Mouse (Mus musculus): ENCODE results near the gene Naip1.
A peak's percentile ranks its signal among the peaks of the same experiment; 100 is the strongest.
"Not testable (repeated sequence)": the region's sequence is repeated elsewhere in the genome, so short reads cannot be mapped to it uniquely, and the experiment has no call there.

The Naip1 gene

DNA sequence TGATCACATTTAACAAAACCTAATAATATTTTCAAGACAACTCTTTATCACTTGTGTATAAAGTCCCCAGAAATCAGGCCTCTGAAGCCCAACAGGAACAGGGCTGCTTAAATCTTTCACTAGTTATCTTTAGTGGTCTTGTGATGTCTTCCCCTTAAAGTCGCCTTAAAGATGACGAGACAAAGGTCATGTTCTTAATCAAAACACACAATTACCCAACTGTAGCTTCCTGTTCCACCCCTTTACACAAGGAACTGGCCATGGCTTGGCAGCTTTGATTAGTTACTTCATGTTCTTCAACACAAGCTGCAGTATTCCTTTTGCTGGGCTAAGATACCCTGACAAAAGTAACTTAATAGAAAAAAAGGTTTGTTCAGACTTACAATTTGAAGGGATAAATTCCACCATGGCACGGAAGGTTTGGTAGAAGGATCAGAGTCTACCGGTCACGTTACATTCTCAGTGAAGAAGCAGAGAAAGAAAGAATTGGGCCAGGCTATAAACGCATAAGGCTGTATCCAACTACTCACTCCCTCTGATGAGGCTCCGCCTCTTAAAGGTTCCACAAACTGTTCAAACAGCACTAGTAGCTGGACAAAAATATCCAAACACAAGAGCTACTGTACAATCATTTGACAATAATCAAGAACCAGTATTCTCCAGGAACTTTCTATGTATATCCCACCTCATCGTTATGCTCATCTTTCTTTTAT lies at the start of gene Naip1:
Gene Naip1 (minus strand): TSS at position 455 of the 713 bp plus-strand sequence.
- DNase-seq (ENCODE audit: low spot score in 2 of 2), result not testable (repeated sequence)

GRCm38 (mm10) chr13:100499625-100500024 lies 47.0 kb upstream of the Naip1 start:
- not testable (repeated sequence) for DNase-seq (ENCODE audit: low spot score in 2 of 2)

DNA sequence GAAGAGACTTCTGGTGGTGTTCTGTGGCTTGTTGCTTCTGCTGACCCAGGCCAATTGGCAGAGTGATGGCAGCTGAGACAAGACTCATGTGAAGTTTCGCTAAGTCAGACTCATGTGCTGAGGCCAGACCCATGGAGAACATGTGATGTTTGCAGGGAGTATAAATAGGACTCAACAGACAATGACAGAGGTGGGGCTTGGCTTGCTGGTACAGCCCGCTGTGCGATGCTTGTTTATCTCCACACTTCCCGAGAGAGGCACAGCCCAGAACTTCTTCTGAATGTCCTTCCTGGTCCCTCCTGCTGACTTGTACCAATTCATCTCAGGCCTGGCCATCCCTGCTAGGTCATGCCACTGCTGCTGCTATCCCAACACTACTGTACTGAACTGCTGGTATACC lies 42.7 kb upstream of the Naip1 start:
- DNase-seq (ENCODE audit: low spot score in 2 of 2), result no peak

DNA sequence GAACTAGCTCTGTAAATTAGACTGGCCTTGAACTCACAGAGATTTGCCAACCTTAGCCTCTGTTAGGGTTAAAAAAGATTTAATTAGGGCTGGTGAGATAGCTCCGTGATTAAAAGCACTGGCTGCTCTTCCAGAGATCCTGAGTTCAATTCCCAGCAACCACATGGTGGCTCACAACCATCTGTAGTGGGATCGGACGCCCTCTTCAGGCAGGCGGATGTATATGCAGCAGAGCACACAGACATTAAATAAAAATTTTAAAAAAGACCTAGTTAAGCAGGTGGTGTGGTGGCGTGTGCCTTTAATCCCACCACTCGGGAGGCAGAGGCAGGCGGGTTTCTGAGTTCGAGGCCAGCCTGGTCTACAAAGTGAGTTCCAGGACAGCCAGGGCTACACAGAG lies 41.7 kb upstream of the Naip1 start:
- DNase-seq (ENCODE audit: low spot score in 2 of 2), result not testable (repeated sequence)

- no peak for DNase-seq (ENCODE audit: low spot score in 2 of 2)
Measured at GRCm38 (mm10) chr13:100493313-100493712, 40.6 kb upstream of the Naip1 start.

DNA sequence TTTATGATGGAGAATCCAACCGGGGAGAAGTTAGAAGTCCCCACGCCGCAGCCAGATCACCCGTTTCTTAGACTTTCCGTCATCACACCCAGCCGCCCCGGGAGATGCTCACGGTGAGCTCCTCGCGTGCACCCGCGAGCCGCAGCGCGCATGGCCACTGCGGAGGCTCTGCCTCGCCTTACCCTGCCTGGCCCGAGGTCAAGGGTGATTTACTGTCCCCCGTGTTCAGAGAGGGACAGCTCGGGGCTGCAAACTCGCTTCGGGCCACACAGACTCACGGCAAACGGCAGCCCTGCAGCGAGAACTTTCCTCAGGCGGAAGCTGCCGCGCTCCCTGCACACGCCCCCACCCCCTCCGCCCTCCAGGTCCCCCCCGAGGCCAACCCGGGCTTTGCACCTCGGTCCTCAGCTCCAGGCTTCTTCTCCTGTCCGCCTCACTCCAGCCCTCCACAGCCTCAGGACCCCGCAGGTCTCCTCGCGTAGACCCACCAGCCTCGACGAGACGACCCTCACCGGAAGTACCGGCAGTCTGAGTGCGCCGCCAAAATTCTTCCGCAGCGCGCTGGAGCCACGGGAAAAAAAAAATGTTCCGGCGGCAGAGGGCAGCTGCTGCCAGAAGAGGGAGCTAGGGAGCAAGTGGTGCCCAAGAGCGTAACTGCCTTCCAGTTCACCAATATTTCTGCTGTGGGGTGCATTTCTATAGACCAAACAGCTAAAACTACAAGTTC lies 39.6 kb upstream of the Naip1 start, which contains the start of gene Gtf2h2:
Gene Gtf2h2 (minus strand): TSS at position 519 of the 727 bp plus-strand sequence.
- DNase-seq (ENCODE audit: low spot score in 2 of 2), result peak; percentile 72 to 84

- DNase-seq (ENCODE audit: low spot score in 2 of 2), result no peak
Measured at GRCm38 (mm10) chr13:100491623-100492022, 39.0 kb upstream of the Naip1 start.

DNA sequence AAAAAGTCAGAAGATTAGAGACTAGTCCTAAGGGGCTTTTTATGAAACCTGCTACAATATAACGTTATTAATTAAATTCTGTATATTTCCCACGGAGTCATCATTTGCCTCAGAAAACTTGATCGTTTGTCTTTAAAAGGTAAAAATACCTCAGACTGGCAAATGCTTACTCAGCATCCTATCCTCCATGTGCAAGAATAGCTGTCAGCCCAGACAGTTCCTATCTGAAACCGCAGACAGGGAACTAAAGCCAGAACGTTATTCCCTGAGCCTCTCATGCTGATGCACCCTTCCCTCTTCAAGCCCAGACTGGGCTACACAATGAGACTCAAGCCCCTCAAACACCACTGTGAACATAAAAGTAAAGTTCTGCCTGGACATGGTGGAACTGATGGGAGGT lies 37.8 kb upstream of the Naip1 start:
- DNase-seq (ENCODE audit: low spot score in 2 of 2), result no peak

- no peak for DNase-seq (ENCODE audit: low spot score in 2 of 2)
Measured at GRCm38 (mm10) chr13:100483610-100484009, 30.9 kb upstream of the Naip1 start.

GRCm38 (mm10) chr13:100463527-100464222 lies 11.0 kb upstream of the Naip1 start:
- DNase-seq (ENCODE audit: low spot score in 2 of 2), result no peak

DNA sequence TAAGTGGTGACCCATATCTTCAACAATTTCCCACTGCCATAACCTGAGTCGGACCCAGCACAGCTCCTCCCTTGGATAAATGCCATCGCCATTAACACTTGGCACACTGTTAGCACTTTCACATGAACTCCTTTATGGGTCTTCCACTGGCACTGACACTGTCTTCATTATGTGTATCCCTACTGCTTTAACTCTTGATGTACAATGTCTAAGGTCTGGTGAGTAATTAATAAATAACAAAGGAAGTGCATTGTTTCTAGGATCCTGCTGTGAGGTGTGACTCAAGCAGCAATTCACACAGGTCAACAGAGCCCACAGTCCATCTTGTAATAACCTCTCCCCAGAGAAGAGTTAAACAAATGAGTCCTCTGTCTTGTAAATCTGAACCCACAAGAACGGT lies 8.7 kb upstream of the Naip1 start:
- no peak for DNase-seq (ENCODE audit: low spot score in 2 of 2)

GRCm38 (mm10) chr13:100449495-100449894 lies 3.2 kb downstream of the Naip1 start:
- DNase-seq (ENCODE audit: low spot score in 2 of 2), result no peak

DNA sequence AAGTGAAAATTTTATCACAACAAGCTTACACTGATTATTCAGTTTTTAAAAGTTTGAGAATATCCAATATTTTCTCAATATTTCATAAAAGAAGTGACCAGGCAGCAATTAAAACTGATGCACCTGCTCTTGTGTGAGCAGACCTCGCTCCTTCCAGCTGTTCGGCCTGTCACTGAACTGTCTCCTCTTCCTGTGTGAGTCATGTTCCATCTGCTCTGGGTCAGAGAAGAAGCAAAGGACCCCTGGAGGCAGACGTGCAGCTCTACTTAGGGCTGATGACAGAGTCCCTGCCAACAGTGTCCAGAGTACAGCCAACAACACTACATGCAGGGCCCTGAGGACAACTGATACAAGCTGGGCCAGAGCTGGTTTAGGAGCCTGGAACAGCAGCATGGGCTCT lies 12.6 kb downstream of the Naip1 start:
- no peak for DNase-seq (ENCODE audit: low spot score in 2 of 2)

GRCm38 (mm10) chr13:100438701-100439100 lies 14.0 kb downstream of the Naip1 start:
- DNase-seq (ENCODE audit: low spot score in 2 of 2), result no peak

DNA sequence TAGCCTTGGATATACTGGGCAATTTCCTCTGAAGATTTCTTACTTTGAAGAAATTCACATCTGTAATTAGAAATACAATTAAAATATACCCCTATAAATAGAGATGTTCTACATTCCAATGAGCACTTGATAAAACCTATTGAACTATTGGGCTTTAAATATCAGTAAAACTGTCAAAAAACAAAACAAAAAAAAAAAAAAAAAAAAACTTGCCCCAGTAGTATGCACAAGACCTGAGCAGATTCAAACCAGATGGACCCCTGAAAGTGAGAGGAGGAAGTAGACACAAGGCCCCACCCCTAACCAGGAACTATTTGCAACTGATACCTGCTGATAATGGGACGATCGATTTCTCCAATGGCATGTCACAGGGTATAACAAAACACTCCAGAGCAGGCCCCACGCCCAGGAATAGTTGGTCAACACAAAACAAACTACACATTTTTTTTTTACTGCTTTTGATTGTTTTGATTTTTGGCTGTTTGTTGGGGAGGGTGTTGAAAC lies 15.3 kb downstream of the Naip1 start:
- DNase-seq (ENCODE audit: low spot score in 2 of 2), result no peak

DNA sequence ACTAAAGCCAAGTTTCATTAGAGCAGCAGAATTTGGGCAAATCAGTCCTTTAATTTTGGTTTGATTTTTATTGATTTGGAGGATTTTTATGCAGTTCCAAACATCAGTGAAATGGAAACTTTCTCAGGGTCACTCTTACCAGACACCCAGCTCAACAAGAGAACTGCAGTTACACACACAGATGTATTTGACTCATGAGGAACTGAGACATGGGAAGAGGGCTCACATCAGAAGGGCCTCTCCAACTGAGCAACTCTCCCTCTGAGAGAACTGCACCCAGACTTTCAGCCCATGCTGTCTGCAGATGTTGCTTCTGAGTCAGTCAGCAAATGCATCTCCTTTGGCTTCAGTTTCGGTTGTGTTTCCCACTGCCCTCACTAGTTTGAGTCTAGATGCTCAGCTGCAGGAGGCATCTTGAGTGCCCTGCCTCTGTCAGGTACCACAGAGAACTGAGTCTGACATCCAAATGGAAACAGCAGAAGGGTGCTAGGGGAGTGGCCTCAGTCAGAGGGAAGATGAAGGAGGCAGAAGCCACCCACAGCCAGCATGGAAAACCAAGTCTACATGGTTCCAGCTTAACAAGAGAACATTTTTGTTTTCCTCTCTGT lies 16.0 kb downstream of the Naip1 start:
- DNase-seq (ENCODE audit: low spot score in 2 of 2), result not testable (repeated sequence)

GRCm38 (mm10) chr13:100419958-100420357 lies 32.7 kb downstream of the Naip1 start:
- DNase-seq (ENCODE audit: low spot score in 2 of 2), result not testable (repeated sequence)

DNA sequence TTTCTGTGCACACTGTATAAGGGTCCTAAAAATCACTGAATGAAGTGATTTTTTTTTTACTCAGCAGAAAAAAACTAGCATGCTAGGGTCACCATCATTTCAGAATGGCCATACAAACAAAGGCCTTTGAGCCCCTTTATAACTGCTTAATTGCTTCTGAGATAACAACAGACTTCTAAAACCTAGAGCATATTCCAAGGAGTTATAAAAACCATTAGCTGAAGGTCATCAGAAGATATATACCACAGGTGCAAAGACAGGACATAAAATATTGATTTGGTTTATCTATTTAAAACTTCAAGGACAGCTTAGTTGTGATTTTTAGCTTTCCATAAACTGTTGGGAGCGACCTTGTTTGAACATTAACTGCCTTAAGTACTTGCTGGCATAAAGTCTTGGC lies 38.2 kb downstream of the Naip1 start:
- no peak for DNase-seq (ENCODE audit: low spot score in 2 of 2)

GRCm38 (mm10) chr13:100409825-100410224 lies 42.8 kb downstream of the Naip1 start:
- DNase-seq (ENCODE audit: low spot score in 2 of 2), result no peak

DNA sequence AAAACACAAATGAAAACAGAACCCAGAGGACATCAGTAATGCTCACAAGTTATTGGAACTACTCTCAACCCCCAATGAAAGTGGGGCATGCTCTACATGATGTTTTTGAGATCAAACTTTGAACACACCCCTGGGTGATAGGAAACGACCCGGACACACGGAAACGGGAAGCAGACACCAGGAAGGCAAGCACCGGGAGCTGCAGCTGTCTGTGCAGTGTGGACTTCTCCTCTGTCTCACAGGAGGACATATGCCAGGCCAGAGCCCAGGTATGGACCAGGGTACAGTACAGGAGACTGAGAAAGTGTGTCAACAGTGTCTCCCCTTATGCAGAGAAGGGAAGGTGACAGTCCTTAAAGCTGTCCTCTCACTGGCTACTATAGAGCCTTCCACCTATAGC lies 43.5 kb downstream of the Naip1 start:
- no peak for DNase-seq (ENCODE audit: low spot score in 2 of 2)

DNA sequence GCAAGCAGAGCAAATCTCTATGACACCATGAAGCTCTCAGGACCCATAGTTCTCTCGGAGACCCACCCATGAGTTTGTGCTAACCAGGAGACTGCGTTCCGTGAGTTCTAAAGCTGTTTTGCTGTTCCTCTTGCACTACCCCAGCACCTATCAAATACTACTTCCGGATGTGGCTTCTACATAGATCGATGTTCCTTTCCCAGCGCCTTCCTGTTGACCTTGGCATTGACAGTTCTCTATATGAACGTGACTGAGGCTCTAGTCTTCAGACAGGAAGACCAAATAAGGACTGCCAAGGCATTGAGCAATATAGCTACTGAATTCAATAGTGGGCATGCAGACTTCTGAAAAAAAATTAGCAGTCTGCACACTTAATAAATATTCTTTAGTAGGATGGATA lies 44.4 kb downstream of the Naip1 start:
- DNase-seq (ENCODE audit: low spot score in 2 of 2), result no peak

All from frontal cortex, postnatal 14 days (tissue).